Mouse (Mus musculus) megakaryocyte, embryonic 14.5 days (primary cell): ENCODE results near the gene Gm36028. TPM values are rescaled to one million over a fixed set of nuclear protein-coding genes. Genes with fewer than 3 reads are reported as not detected.
A peak's percentile ranks its signal among the peaks of the same experiment; 100 is the strongest.

ENCODE experiments used
- H3K27me3 ChIP-seq: replicated peaks from 2 replicates; pipeline ENCODE3; 2012; ENCODE audit warnings: inconsistent platforms
- H3K36me3 ChIP-seq: replicated peaks from 2 replicates; pipeline ENCODE3; 2012; ENCODE audit warnings: low read length, inconsistent platforms, mixed read lengths
- H3K4me1 ChIP-seq: 2 replicates; pipeline ENCODE4 v1.6.1; 2012; ENCODE audit warnings: inconsistent platforms
- H3K4me3 ChIP-seq: replicated peaks from 2 replicates; pipeline ENCODE3; 2012; ENCODE audit warnings: moderate library complexity, mild to moderate bottlenecking, inconsistent platforms
- H3K9me3 ChIP-seq: 2 replicates; pipeline ENCODE4 v1.6.1; 2012; ENCODE audit warnings: inconsistent platforms
- FLI1 ChIP-seq: IDR thresholded peaks from 2 replicates; pipeline ENCODE4 v1.6.1; 2012; ENCODE audit warnings: low read length, inconsistent platforms, mixed read lengths
- GATA1 ChIP-seq: IDR thresholded peaks from 3 replicates; pipeline ENCODE4 v1.6.1; 2012; ENCODE audit warnings: mixed read lengths, low read length, inconsistent platforms, borderline replicate concordance
- polyA plus RNA-seq: library from polyadenylated mRNA; stranded (reverse); fragments of >175 nt; gene quantifications from 2 replicates; pipeline ENCODE4 v1.2.3, GENCODE M21; 2012; ENCODE audit warnings: low replicate concordance; ENCODE audit not compliant: insufficient read depth

Gm36028 gene
- polyA plus RNA-seq, 1 experiment, result not detected

GRCm38 (mm10) chr16:37860213-37860612 lies 733 bp downstream of the Gm36028 start:
- H3K4me3 ChIP-seq, result no peak overlapping the region
- no peaks in the 10 kb centered on the region for H3K36me3 ChIP-seq
- peaks cover 31% of the 10 kb centered on the region for H3K4me1 ChIP-seq
- H3K9me3 ChIP-seq, result peaks cover 6% of the 10 kb centered on the region
- TF ChIP-seq FLI1 (no peak), GATA1 (no peak)
- no peaks in the 10 kb centered on the region for H3K27me3 ChIP-seq

DNA sequence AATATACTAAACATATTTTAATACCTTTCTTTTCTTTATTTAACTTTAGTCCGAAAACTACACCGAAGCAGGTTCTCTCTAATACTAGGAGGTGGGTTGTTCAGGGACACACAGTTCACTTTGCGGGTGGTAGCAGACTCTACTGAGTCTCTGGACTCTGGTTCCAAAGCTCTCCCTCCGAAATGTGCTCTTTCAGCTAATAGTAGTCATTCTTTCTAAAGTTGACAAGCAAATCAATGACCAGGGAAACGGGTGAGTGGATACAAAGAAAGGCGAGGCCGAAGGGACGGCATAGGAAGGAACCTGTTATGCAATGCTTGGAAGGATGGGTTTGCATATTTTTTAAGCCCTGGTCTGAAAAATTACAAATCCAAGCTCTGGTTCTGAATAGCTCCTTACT lies 3.5 kb downstream of the Gm36028 start:
- TF ChIP-seq FLI1 (no peak), GATA1 (no peak)
- Histone ChIP-seq H3K4me3 (no peak overlapping the region), H3K36me3 (no peaks in the 10 kb centered on the region), H3K4me1 (peaks cover 22% of the 10 kb centered on the region), H3K9me3 (peaks cover 4% of the 10 kb centered on the region), H3K27me3 (no peaks in the 10 kb centered on the region)

GRCm38 (mm10) chr16:37856327-37856726 lies 4.6 kb downstream of the Gm36028 start:
- Histone ChIP-seq H3K4me3 (peak overlapping the region; percentile 15), H3K27me3 (no peaks in the 10 kb centered on the region), H3K36me3 (no peaks in the 10 kb centered on the region), H3K4me1 (peaks cover 30% of the 10 kb centered on the region), H3K9me3 (no peaks in the 10 kb centered on the region)
- TF ChIP-seq GATA1, result no peak
- no peak for TF ChIP-seq FLI1

- H3K27me3 ChIP-seq, result no peaks in the 10 kb centered on the region
- H3K4me3 ChIP-seq, result no peak overlapping the region
- H3K9me3 ChIP-seq, result no peaks in the 10 kb centered on the region
- TF ChIP-seq GATA1 (no peak), FLI1 (no peak)
- H3K36me3 ChIP-seq, result no peaks in the 10 kb centered on the region
- peaks cover 35% of the 10 kb centered on the region for H3K4me1 ChIP-seq
These were observed 5.4 kb downstream of the Gm36028 start for GRCm38 (mm10) chr16:37855583-37855982.

- Histone ChIP-seq H3K4me3 (no peak overlapping the region), H3K36me3 (no peaks in the 10 kb centered on the region), H3K9me3 (no peaks in the 10 kb centered on the region), H3K4me1 (peaks cover 38% of the 10 kb centered on the region), H3K27me3 (no peaks in the 10 kb centered on the region)
- no peak for TF ChIP-seq GATA1
- no peak for TF ChIP-seq FLI1
These were observed 6.4 kb downstream of the Gm36028 start for GRCm38 (mm10) chr16:37854593-37854992.

- H3K27me3 ChIP-seq, result no peaks in the 10 kb centered on the region
- peaks cover 38% of the 10 kb centered on the region for H3K4me1 ChIP-seq
- no peaks in the 10 kb centered on the region for H3K36me3 ChIP-seq
- H3K4me3 ChIP-seq, result no peak overlapping the region
- no peak for TF ChIP-seq GATA1
- TF ChIP-seq FLI1, result no peak
- no peaks in the 10 kb centered on the region for H3K9me3 ChIP-seq
These were observed 6.9 kb downstream of the Gm36028 start for GRCm38 (mm10) chr16:37854054-37854453.

- no peaks in the 10 kb centered on the region for H3K9me3 ChIP-seq
- H3K4me1 ChIP-seq, result peaks cover 43% of the 10 kb centered on the region
- no peaks in the 10 kb centered on the region for H3K27me3 ChIP-seq
- H3K36me3 ChIP-seq, result no peaks in the 10 kb centered on the region
- TF ChIP-seq GATA1 (no peak), FLI1 (no peak)
- H3K4me3 ChIP-seq, result no peak overlapping the region
These were observed 7.7 kb downstream of the Gm36028 start for GRCm38 (mm10) chr16:37853279-37853678.

- Histone ChIP-seq H3K4me3 (no peak overlapping the region), H3K4me1 (peaks cover 50% of the 10 kb centered on the region), H3K36me3 (no peaks in the 10 kb centered on the region), H3K9me3 (no peaks in the 10 kb centered on the region), H3K27me3 (no peaks in the 10 kb centered on the region)
- no peak for TF ChIP-seq GATA1
These were observed 9.6 kb downstream of the Gm36028 start for GRCm38 (mm10) chr16:37851366-37851765.

GRCm38 (mm10) chr16:37847081-37847480 lies 13.9 kb downstream of the Gm36028 start:
- peaks cover 8% of the 10 kb centered on the region for H3K27me3 ChIP-seq
- TF ChIP-seq FLI1 (no peak), GATA1 (no peak)
- no peaks in the 10 kb centered on the region for H3K9me3 ChIP-seq
- H3K4me1 ChIP-seq, result peaks cover 35% of the 10 kb centered on the region
- no peak overlapping the region for H3K4me3 ChIP-seq
- no peaks in the 10 kb centered on the region for H3K36me3 ChIP-seq

DNA sequence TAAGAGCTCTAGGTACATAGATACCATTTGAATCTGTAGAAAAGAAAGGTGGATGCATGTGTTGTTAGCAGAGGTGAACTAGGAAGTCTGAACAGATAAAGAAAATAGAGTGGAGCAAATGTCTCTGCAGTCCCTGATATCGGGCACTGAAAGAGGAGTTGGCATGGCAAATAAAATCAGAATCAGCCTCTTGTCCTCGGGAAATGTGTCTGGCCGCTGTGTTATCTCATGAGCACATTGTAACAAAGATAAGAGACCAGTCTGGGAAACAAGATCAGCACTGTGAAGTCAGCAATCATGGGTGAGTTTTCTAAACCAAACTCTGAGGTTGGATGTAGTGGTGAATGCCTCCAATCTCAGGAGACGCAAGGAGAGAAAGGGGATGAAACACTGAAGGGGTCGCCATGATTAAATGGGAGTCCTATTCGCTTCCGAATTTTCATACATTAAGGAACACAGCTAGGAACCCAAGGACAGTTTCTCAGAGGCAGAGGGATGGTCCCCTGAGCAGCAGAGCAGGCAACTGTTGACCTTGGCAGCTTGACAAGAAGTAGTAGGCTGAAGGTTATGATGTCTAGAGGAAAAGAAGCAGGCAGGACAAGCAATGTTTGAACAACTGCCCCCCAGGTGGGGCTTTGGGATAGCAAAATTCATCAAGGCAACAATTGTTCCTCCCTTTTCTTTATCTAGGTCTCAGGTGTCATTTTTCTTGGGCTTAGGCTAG lies 15.6 kb downstream of the Gm36028 start:
- Histone ChIP-seq H3K4me3 (no peak overlapping the region), H3K36me3 (no peaks in the 10 kb centered on the region), H3K4me1 (peaks cover 22% of the 10 kb centered on the region), H3K27me3 (peaks cover 13% of the 10 kb centered on the region), H3K9me3 (no peaks in the 10 kb centered on the region)
- no peak for TF ChIP-seq FLI1
- no peak for TF ChIP-seq GATA1
